Mouse (Mus musculus): ENCODE results near the gene Fn1. TPM values are rescaled to one million over a fixed set of nuclear protein-coding genes. Genes with fewer than 3 reads are reported as not detected.

Gene Fn1
- 7.4 and 10.3 TPM in 2 replicates for polyA plus RNA-seq (2012; ENCODE audit: low replicate concordance)

DNA sequence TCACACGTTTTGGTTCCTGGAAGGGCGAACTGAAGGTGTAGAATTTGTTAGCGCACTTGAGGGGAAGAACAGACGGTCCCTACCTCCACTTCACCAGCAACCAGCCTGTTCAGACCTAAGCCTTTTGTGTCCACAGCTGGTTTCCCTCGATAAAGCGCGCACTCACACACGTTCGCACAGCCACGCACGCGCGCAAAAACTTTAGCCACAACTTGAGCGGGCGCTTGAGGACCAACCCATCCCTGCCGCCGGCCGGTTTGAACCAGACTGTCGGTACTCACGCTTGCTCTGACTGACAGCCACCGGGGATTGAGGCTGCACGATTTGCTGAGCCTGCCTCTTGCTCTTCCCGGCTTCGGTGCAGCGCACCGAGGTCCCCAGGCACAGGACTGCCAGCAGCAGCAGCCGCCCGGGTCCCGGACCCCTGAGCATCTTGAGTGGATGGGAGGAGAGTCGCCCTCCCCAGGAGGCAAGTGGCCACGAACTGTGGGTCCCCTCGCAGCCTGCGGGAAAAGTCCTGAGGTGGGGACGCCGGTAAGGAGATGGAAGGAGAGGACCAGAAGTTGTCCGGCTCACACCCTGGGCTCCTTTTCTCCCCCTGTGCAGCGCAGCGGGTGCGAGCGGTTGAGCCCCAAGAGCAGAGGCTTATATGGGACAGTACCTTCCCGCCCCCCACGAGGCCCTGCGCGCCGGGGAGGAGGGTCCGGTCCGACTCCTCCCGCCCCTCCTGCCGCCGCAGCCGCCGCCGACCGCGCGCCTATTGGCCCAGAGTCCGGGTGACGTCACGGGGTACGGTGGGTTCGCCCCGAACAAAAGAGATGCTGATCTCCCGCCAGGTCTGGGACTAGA, at the start of gene Fn1:
Gene Fn1 (minus strand): TSS at position 650 of the 849 bp plus-strand sequence.

DNA sequence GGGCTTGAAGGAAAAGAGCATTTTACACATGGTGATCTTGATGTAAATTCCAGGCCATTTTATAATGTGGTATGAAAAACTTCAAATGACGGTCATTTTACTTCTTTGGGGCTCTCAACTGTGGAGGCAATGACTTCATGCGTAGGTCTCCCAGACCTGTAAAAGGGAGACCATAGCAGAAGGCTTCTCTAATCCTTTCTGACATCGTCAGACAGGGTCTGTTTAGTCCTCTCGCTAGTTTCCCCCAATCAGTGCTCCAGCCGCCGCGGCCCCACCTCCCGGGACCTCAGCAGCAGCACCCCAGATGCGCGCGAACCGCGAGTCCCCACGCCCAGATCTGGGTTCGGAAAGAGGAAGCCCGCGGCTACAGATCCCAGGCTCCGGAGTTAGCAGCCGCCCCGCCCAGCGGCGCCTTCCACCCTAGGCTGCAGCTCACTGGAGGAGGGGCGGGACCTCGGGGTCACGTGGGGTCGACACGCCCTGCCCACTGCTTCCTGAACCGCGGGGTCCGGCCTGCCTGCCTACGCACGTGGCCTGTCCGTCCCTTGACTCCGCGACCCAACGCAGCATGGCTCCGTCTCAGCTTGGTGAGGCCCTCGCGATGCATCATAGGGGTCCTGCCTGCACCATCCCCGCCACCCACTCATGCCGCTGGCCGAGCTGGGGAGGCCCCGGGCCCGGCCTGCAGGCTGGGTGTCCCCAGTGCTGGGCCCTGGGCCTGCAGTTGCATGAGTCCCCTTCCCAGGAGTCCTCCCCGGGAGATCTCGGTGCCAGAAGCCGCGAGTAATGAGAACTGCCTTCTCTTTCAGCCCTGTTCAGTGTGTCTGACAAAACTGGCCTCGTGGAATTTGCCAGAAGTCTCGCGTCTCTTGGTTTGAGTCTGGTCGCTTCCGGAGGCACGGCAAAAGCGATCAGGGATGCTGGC, 96.0 kb downstream of the Fn1 start, which contains the start of gene Atic:
Gene Atic (plus strand): TSS at position 463 of the 925 bp plus-strand sequence.

Other genes starting within 250 kb of the Fn1 start
- 0.23 TPM in 1 of 2 replicates, not detected in the other for gene Abca12, start 238.3 kb downstream of the Fn1 start, polyA plus RNA-seq (2012; ENCODE audit: low replicate concordance)
- 7.2 and 24.0 TPM in 2 replicates for gene Atic, start 96.0 kb downstream of the Fn1 start, polyA plus RNA-seq (2012; ENCODE audit: low replicate concordance)

Data from leukemia stem cell, adult 10-12 weeks (primary cell).